ENCODE assay signal across 18 mouse cellular contexts in genomic region chr4:83004086-83004485, GRCm38 (mm10). TPM values are rescaled to one million over a fixed set of nuclear protein-coding genes. Genes with fewer than 3 reads are reported as not detected.
"Had no signal": no experiment of that assay in that cellular context is flagged by ENCODE, and none has a peak within 500 bp of the region (broad histone marks: within the 10 kb centered on the region; RNA-seq: fewer than 3 reads in every experiment).

No protein-coding gene starts in this region.

- DNase-seq: liver, postnatal 0 days; lung, adult 2 months; lung, postnatal 14 days; lung, postnatal 36 days; midbrain, embryonic 14.5 days; right cerebral cortex, postnatal 14 days; spleen, adult 18-20 months; thymus, adult 18-20 months; thymus, postnatal 14 days; thymus, postnatal 4 days had no signal

- H3K27ac ChIP-seq: liver, embryonic 15.5 days; lung, embryonic 15.5 days; macrophage; neural tube, embryonic 12.5 days had no signal

- H3K36me3 ChIP-seq: liver, embryonic 15.5 days; neural tube, embryonic 12.5 days had no signal

- H3K9me3 ChIP-seq: liver, embryonic 15.5 days; lung, embryonic 15.5 days; megakaryocyte, embryonic 14.5 days; neural tube, embryonic 12.5 days had no signal

- H3K4me3 ChIP-seq: liver, embryonic 15.5 days; lung, embryonic 15.5 days; megakaryocyte, embryonic 14.5 days; neural tube, embryonic 12.5 days had no signal

- H3K4me1 ChIP-seq: liver, embryonic 15.5 days; lung, embryonic 15.5 days; megakaryocyte, embryonic 14.5 days; neural tube, embryonic 12.5 days had no signal

- H3K9ac ChIP-seq: liver, embryonic 15.5 days; liver, postnatal 0 days; lung, embryonic 15.5 days; neural tube, embryonic 12.5 days had no signal

RNA-seq across cellular contexts. Expression of gene Frem1, which starts 48.1 kb away (rescaled TPM):
- total RNA-seq: megakaryocyte progenitor cell, adult 5-6 weeks; monocyte, adult 5-6 weeks; neutrophil, adult 5-6 weeks had no signal
